Mouse (Mus musculus): ENCODE data around the gene Sec16a.

Sec16a gene

DNA sequence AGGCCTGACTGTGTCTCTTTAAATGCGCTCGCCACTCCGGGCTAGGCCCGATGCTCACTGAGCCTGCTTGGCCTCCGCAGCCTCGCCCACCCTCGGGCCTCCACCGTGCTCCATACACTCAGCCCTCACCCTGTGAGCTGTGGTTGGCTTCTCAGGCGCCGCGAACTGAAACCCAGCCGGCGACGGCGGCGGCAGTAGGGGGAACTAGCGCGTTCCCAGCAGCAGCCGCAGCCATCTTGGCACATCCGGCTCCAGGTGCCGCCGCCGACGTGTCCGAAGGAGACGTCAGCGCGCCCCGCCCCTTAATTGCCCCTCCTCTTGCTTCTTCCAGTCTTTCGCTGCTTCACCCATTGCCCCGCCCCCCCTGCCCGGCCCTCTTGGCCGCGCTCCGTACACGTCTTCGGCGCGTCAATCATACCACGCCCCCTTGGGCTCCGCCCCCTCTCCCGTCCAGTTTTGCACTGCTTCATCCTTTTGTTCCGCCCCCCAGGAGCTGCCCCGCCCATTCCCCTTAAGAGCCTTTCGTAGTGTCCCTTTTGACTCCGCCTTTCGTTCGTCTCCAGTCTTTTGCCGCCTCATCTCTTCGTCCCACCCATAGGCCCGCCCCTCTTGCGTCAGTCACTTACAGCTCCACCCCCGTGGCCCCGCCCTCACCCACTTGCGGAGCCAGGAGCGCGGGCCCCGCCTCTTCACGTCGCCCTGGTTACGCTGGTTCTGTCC, at the start of gene Sec16a:
Gene Sec16a (minus strand): TSS at position 271 of the 720 bp plus-strand sequence.
- DNase-seq = peak; percentile 100

DNA sequence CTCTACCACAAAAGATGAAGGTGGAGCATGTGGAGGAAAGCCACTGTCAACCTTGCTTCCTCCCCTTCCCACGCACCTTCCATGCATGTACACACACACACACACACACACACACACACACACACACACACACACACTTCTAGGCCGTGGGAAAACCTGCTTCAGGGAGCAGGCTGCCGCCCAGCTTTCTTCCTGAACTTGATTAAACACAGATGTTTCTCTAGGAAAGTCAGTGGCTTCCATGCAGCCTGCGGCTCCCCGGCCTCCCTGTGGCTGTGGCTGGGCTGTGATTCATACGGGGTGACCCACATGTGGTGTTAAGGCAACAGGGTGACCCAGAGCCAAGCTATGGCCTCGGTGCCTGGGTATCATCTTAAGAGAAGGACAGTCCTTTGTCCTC, 49.4 kb upstream of the Sec16a start:
- no peak for DNase-seq

DNA sequence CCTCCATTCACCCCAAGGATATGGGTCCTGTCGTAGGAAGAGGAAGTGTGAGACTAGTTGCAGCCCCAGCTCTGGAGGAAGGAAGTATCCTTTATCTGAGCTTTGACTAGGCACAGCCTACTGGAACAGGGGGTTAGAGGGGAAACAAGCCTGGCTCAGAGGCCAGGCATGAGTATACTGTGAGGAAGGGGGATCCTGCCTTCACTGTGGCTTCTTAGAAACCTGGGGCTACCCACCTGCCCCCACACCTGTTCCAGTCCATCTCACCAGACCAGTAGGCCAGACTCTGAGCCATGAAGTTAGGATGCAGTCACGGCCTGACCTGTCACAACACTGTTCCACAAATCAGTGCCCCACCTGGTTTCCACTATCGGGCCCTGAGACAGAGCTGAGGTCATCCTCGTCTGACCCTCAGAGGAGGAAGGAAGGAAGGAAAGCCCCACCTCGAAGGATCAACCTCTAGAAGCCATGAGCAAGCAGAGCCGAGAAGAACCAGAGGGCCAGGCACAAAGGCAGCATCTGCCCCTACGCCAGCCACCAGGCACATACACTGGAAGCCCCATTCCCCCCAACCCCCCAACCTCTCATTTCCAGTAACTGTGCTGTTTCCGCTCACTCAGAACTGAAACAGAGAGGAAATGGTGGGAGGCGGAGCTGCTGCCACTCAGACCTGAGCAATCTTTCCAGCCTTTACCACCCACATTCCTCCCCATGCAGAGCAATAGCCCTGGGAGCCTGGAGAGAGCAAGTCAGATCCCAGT, 48.2 kb upstream of the Sec16a start:
- peak; percentile 70 for DNase-seq

DNA sequence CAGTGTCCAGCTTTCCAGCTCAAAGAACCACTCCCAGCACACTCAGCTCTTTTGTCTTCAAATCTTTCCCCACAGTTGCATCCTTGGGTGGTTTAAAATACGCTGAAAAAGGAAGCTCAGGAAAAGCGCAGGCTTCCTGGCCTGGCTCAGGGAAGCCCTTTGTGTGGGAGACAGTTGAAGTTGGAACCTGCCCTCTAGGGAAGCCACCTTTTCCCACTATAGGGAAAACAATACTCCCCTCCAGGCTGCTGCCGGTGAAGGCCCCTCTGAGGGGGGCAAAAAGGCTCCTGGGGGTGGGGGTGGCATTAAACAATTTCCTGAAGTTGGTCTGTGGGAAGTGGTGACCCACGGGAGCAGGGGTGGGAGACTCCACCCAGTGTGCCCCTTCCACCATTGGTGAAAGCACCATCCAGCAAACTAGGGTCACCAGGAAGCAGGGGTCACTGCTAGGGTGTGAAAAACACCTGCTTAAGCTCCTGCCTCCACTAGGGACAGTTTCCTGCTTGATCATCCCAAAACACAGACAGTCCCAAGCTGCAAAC, 45.8 kb upstream of the Sec16a start:
- no peak for DNase-seq

DNA sequence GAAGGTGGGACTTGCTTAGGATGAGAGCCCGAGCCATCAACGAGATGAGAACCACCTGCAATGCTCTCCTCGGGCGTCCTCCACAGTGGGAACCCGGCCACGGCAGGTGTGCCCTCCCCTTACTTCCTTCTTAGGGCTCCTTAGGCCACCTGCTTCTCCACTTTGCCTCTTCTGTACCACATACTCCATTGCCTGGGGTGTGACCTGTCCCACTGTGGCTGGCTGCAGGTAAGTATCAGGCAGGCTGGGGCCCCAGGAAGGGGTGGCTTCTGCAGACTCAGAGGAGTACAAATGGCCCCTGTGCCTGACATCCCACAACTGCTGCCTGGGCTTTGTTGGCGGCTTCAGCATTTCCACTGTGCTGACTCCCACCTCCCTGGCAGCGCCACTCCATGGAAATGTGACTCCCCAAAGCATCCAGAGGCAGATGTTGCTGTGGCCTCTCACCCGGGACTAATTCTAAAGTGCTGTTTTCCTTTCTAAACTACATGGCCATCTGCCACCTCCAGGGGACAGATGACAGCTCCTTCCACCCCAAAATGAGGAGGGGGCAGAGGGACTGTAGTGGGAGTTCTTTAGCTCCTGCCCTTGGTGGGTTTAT, 43.6 kb upstream of the Sec16a start:
- DNase-seq = no peak

DNA sequence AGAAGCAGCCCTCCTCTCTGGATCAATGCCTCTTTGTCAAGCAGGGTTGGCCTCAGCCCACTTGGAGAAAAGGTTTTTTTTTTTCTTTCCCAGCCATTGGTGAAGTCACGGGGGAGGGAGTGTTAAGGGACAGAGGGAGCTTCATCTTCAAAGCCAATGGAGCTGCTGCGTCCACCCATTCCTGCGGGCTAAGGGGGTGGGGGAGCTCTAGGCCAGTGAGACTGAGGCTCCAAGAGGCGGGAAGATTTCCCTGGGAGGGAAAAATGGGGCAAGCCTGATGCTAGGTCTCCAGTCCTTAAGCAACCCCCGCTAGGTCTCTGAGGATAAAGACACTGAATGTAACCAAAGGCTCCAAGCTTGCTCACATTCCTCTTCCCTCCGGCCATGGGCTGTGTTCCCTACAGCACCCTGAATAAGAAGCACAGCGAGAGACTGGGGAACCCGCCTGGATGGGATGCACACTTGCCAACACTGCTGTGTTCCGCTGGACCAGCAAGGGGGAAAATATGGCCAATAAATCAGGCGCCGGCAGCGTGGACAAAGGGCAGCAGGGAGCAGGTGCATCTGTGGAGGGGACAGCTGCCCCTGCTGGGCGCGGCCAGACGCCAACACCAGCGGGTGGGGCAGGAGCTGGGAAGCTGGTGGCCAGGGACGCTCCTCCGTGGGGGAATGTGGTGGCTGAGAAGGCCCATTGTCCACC, 42.5 kb upstream of the Sec16a start:
- no peak for DNase-seq

DNA sequence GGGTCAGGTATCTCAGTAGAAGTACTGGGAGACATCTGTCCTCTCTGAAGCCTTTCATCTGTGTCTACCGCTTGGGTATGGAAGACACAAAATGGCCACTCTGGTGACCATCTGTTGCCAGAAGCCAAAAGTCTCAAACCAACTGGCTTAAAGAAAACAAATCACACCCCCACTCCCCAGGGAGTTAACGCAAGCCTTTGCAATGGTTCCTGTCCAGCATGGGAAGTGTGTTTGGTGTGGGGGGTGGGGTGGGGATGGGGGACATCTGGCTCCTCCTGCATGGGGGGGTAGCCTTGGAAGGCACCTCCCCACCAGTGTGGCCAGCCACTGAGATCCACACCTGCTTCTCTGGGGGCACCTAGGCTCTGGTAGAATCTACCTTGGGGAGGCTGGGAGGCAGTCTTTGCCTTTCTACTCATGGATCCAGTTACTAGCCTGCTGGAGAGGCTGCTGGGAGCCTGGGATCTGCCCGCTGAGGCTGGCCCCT, 41.9 kb upstream of the Sec16a start:
- no peak for DNase-seq

DNA sequence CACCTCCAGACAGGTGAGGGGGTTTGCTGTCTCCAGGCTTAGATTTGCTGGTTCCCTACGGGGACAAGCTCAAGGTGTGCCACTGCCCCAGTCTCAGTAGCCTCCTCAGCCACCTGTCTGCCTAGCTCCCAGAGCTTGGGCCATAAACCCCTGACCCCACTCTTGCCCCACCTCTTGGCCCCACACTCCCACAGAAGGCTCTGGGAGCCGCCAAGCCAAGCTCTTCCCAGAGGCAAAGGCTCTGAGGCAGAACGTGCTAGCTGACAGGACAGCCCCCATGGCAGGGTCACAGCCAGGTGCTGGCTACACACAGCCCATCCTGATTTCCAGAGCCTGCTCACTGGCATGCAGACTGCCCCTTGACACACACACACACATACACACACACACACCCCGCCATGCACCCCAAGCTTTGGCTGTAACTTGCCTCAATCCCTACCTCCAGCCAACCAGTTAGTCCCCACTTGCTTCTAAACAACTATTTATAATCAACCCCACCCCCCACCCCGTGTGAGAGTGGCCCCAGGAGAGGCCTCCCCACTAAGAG, 41.3 kb upstream of the Sec16a start:
- no peak for DNase-seq

DNA sequence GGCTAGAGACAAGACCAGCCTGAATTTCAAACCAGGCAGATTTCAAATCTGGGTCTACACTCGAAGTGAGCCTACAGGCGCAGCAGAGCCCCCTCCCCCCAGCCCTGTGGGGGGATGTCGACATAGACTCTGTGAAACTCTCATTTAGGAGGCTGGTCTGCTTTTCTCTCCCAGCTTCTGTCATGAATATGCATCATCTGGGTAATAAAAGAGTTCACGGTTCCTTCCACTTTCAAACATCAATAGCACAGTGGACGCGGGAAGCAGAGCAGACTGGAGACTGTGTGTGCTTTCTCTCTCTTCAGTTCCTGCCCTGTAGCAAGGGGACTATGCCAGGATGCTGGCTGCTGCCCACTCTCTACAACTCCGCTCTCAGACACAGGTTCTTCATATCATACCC, 40.7 kb upstream of the Sec16a start:
- no peak for DNase-seq

DNA sequence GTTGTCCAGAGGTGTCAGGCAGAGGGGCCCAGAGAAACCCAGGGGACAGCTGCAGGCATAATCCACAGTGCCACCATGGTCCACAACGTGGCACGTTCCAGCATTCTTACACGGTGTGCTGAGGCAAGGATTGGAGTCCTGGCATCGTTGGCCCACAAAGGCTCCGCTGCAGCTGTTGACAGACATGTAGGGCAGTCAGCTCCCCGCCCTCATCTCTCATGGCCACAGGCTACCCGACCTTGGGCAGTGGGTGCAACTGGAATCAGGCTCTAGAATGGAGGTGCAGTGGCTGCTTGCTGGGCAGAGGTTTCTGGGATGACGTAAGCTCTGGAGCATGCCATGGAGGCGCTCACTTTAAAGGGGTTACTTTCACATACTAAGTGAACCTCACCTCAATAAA, 40.3 kb upstream of the Sec16a start:
- no peak for DNase-seq

DNA sequence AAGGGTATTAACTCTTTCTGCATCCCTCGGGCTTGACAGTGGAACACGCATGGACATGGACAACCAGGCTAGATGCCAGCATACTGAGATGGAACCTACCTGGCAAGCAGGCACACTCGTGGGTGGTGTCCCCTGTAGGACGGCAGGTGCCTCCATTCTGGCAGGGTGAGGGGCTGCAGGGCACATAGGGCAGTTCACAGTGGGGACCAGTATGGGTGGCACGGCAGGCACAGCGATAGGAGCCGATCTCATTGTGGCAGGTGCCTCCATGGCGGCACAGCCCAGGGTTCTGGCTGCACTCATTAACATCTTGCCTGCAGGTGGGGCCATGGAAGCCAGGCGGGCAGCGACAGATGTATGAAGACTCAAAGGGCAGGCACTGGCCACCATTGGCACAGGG, 39.2 kb upstream of the Sec16a start:
- no peak for DNase-seq

DNA sequence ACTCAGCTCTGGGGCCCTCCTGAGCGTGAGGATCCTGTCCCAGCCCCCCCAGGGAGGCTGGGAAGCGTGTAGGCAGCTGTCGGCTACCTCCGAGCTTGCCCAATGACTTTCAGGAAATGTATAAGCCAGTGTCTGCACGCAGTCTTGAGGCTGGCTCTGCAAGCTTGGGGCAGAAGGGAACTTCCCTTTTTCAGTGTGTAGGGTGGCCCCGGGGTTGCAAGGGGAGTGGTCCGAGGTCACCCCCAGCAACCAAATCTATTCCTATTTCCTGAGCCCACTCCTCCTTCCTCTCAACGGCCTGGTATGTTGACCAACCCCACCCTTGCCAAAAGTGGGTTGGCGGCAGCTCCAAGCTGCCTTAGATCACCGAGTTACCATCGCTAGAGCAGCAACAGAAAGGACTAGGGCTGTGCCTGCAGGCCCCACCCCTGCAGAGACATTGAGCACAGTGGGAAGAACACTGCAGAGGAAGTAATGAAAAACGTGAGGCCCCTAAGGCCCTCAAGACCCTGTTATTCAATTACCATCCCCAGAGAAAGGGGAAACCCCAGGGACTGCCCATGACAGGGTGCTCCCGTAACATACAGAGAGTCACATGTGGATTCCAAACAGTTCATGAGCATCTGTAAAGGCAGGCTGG, 38.3 kb upstream of the Sec16a start:
- peak; percentile 65 for DNase-seq

DNA sequence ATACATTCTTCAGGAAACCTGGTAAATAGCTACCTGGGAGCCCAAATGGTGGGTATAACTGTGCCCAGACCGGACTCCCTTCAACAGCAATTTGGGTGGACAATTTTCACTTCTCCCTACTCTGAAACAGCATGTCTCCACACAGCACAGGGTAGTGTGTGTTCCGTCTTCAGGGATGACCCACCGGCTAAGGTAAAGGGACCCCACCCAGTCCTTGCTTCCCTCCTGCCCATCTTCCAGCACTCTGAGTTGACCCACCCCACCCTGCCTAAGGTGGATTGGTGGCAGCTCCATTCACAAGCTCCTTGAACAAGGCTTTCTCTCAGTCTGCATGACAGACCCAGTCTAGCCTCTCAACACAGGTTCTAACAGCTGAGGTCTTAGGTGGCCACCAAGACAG, 37.8 kb upstream of the Sec16a start:
- no peak for DNase-seq

DNA sequence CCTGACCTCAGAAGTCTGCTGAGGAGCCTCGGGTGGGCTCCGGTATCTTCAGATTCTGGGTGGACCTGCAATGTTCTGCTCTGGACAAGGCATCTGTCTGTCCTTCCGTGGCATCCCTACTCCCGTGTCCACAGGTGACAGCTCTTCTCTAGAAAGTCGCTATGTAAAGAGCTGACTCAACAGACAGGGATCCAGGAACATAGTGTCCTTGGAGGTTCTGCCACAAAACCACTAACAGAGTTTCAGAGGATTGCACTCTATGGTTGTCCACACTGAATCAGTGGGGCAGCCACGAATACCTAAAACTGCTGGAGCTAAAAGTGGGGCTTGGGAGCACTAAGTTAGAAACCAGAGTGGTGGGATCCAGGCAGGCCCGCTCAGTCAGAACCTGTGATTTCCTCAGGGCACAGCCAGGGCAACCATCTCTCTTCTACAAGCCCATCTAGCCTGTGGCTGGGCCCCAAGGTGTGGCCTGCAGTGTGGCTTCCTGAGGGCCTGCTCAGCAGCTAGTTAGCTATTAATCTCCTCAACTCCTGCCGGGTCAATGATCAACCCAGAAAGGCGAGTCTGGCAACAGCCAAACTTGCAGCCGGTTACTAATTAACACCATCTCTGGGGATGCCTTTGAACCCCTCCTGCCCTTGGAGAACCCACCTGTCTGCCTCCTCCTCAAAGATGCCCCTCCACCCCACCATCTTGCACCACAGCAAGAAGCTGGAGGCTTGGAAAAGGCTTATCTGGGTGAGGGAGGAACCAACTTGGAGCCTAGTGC, 36.9 kb upstream of the Sec16a start:
- peak; percentile 77 for DNase-seq

DNA sequence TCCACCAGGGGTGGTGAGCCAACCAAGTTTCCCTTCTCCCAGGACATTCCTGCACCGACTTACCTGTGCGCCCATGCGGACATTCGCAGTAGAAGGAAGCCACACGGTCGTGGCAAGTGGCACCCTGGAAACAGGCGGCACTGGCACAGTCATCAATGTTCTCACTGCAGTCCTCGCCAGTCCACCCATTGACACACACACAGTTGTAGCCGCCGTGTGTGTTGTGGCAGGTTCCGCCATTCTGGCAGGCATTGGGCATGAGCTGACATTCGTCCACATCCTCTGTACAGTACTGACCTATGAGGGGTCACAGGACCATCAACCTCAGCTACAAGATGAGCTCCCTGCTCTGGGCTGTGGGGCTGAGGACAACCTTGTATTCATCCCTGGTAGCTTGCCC, 35.9 kb upstream of the Sec16a start:
- no peak for DNase-seq

DNA sequence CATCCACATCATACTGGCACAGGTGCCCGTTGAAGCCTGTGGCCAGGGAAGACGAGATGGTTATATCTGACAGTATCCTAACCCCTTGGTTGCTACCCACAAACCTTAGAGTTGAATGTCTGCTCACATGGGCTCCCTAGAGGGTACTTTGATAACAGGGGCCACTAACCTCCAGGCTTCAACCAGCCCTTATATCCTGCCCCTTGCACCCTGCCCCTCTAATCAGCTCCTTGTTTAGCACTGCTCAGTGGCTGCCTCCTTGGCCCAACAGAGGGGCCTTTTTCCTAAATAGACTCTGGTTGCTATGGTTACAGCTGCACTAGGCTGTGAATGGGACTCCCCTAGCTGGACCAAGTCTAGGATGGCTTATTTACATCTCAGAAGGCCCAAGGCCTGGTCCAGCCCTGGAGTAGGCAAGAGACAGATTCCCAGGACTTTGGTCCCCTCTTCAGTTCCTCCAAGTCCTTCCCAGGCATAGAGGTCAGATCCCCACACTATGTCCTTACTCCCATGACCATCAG, 33.7 kb upstream of the Sec16a start:
- no peak for DNase-seq

DNA sequence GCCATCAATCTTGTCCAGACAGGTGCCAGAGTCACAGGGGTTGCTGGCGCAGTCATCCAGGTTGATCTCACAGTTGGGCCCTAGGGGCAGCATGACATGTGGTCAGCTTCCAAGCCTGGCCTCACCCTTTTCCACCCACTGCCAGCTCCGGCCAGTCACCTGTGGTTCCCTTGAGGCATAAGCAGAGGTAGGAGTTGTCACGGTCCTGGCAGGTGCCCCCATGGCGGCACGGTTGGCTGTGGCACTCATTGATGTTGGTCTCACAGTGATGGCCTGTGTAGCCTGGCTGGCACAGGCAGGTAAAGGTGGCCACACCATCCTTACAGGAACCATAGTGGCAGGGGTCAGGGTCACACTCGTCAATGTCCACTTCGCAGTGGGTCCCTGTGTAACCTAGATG, 32.9 kb upstream of the Sec16a start:
- DNase-seq = no peak

DNA sequence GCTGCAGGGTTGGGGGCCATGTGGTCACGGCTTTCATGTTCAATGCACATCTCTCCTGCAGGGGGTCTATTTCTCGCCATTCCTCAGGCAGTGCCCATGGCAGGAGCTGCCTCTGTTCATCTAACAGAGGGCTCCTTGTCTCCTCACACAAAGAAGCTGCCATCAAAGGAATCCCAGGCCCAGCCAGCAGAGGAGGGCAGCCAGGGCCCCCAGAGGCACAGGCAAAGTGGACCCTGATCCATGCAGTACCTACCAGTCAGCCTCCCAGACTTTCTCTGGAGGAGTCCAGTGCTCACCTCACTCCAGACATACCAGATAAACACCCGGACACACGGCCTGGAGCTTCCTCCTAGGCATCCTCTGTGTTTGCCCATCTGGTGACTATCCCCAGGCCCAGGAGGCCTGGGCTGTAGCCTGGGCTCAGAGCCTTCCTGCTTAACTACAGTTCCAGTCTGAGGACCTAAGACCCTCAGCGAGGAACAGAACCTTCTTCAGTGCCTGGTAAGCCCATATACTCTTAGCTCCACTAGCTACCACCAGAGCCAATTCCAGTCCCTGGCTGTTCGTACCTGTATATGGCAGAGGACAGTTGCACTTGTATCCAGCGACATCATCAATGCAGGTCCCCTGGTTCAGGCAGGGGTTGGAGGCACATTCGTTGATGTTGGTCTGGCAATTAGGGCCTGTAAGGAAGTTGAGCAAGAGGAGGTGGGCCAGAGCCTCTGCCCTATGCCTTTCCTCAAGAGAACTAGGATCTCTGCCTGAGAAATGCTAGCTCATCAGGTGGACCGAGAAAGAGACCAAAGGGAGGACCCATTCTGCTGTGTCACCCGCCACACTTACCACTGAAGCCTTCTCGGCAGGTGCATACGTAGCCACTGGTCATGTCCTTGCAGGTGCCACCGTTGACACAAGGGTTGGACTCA, 30.8 kb upstream of the Sec16a start:
- no peak for DNase-seq

DNA sequence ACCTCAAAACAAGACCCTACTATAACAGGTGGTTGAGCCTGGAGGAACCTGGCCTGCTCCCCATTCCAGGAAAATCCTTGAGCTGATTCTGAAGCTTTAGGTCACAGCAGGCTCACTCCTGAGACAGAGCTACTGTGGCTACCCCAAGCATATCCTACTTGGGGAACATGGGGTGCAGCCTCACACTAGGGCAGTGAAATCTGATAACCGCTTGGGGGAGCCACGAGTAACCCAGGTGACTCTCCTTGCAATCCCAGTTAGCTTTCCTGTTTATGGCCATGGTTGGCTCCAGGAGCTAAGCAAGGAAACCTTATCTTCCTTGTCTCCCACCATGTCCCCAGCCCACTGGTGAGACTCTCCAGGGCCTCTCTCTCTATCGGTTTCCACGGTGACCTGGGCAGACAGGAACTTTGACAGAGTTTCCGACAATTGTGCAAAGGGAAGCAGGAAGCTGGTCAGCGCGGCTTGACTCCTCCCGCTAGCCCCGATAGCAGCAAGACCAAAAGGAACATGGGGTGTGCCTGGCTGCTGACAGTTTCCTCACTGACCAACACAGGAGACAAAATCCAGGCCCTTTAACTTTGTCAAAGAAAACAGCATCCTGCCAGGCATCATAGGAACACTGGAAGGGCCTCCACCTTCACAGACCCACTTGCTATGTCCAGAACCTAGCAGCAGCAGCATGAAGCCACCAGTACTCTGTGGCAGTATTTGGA, 29.9 kb upstream of the Sec16a start:
- peak; percentile 93 for DNase-seq

Data from lung, postnatal 36 days (tissue).